Mouse (Mus musculus): ENCODE results near the gene Ing3.

GRCm38 (mm10) chr6:22012501-22012900 is 63.1 kb downstream of the Ing3 start:
- no peak for TF ChIP-seq TAL1 (conservative IDR thresholded peaks at IDR 0.05; ENCODE audit: low read depth, low read length)
- TF ChIP-seq CTCF (IDR thresholded peaks at IDR 0.05; ENCODE audit: low read depth, low read length): no peak
- TF ChIP-seq GATA1 (IDR thresholded peaks at IDR 0.05; ENCODE audit: borderline replicate concordance, low read length): no peak
- TF ChIP-seq POLR2AphosphoS5 (IDR thresholded peaks at IDR 0.05; ENCODE audit: insufficient replicate concordance, low read depth, low read length): no peak

Data from G1E (cell line).